Mouse (Mus musculus): Measurements from ENCODE around the gene Lrrk1. TPM values are rescaled to one million over a fixed set of nuclear protein-coding genes. Genes with fewer than 3 reads are reported as not detected.

The Lrrk1 gene
- polyA plus RNA-seq, 1 experiment from 2014 or later, result 3.0 TPM

DNA sequence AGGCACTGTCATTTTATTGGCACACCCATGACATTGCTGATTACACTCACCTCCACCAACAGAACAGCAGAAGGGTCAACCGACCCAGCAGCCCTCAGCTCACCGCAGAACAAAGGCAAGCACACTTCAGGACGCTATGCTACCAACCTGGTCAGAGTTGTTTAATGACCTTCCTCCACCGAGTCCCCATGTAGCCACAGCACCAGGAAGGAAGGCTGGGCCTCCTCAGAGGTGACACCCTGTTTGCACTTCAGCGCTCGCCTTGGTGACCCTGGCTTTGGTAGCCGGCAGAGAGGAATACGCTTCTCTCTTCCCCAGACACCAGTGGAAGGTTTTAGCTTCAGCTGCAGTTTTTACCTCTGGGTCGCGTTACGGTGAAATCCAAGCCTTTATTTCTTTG is 38.5 kb downstream of the Lrrk1 start:
- peaks cover 3% of the 10 kb centered on the region; the same call in 1 of the 2 replicates for H3K4me1 ChIP-seq (ENCODE audit: insufficient read depth)
- H3K27me3 ChIP-seq (ENCODE audit: insufficient read depth, low read length), result no peaks in the 10 kb centered on the region
- no peak overlapping the region for H3K27ac ChIP-seq (ENCODE audit: low read depth)
- no peak overlapping the region for H3K4me3 ChIP-seq (ENCODE audit: low read depth, low read length)
- no peaks in the 10 kb centered on the region for H3K36me3 ChIP-seq (replicated peaks; ENCODE audit: insufficient read depth, low read length)
- no peak for TF ChIP-seq CTCF (IDR thresholded peaks at IDR 0.05; ENCODE audit: low read depth)
- TF ChIP-seq EP300 (IDR thresholded peaks at IDR 0.05; ENCODE audit: low read depth), result no peak
- no peak overlapping the region for H3K4me2 ChIP-seq (ENCODE audit: low read depth, low read length)
- no peak overlapping the region for H3K9ac ChIP-seq (replicated peaks)
- DNase-seq (no peak), ATAC-seq (no peak)
- H3K9me3 ChIP-seq (ENCODE audit: low read length), result no peaks in the 10 kb centered on the region
- 75% methylated on average over 11 of the region's 11 CpGs for WGBS (ENCODE audit: insufficient replicate concordance)

DNA sequence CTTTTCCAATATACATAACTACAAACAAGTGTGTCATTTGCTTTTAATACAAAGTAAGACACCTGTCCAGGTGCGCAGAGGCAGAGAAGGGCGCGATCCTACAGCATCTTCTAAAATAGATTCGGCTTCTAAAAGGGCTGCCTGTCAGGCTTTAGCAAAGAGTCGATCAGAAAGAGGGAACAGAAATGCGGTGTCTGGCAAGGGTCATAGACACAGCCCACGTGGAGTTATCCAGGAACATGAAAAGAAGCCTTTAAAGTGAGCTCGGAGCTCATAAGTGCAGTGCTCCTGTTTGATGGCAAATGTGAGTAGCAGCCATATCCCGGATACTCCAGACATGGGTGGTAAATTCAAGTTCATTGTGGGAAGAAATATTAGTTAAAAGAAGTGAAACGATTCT is 39.6 kb downstream of the Lrrk1 start:
- DNase-seq, result no peak
- Histone ChIP-seq H3K4me2 (ENCODE audit: low read depth, low read length) (no peak overlapping the region), H3K36me3 (replicated peaks; ENCODE audit: insufficient read depth, low read length) (no peaks in the 10 kb centered on the region), H3K9ac (replicated peaks) (no peak overlapping the region), H3K27me3 (ENCODE audit: insufficient read depth, low read length) (no peaks in the 10 kb centered on the region), H3K4me3 (ENCODE audit: low read depth, low read length) (no peak overlapping the region), H3K9me3 (ENCODE audit: low read length) (no peaks in the 10 kb centered on the region), H3K4me1 (ENCODE audit: insufficient read depth) (peaks cover 3% of the 10 kb centered on the region; the same call in 1 of the 2 replicates), H3K27ac (ENCODE audit: low read depth) (no peak overlapping the region)
- ATAC-seq, result no peak
- no peak for TF ChIP-seq CTCF (IDR thresholded peaks at IDR 0.05; ENCODE audit: low read depth)
- TF ChIP-seq EP300 (IDR thresholded peaks at IDR 0.05; ENCODE audit: low read depth), result no peak
- 82% methylated on average over 10 of the region's 10 CpGs for WGBS (ENCODE audit: insufficient replicate concordance)

GRCm38 (mm10) chr7:66346959-66347663 is 41.0 kb downstream of the Lrrk1 start:
- H3K4me2 ChIP-seq (ENCODE audit: low read depth, low read length), result no peak overlapping the region; the same call in 1 of the 2 replicates
- peaks cover 6% of the 10 kb centered on the region; the same call in 1 of the 2 replicates for H3K4me1 ChIP-seq (ENCODE audit: insufficient read depth)
- WGBS (ENCODE audit: insufficient replicate concordance), result 64% methylated on average over 9 of the region's 9 CpGs
- no peaks in the 10 kb centered on the region for H3K9me3 ChIP-seq (ENCODE audit: low read length)
- no peak overlapping the region for H3K9ac ChIP-seq (replicated peaks)
- ATAC-seq (peak; percentile 66), DNase-seq (no peak)
- H3K27me3 ChIP-seq (ENCODE audit: insufficient read depth, low read length), result no peaks in the 10 kb centered on the region
- H3K36me3 ChIP-seq (replicated peaks; ENCODE audit: insufficient read depth, low read length), result no peaks in the 10 kb centered on the region
- H3K27ac ChIP-seq (ENCODE audit: low read depth), result no peak overlapping the region
- H3K4me3 ChIP-seq (ENCODE audit: low read depth, low read length), result no peak overlapping the region
- no peak for TF ChIP-seq EP300 (IDR thresholded peaks at IDR 0.05; ENCODE audit: low read depth)
- TF ChIP-seq CTCF (IDR thresholded peaks at IDR 0.05; ENCODE audit: low read depth), result no peak

GRCm38 (mm10) chr7:66343307-66343706 is 44.8 kb downstream of the Lrrk1 start:
- TF ChIP-seq CTCF (IDR thresholded peaks at IDR 0.05; ENCODE audit: low read depth), result no peak
- no peak for TF ChIP-seq EP300 (IDR thresholded peaks at IDR 0.05; ENCODE audit: low read depth)
- Histone ChIP-seq H3K27ac (ENCODE audit: low read depth) (no peak overlapping the region), H3K9me3 (ENCODE audit: low read length) (no peaks in the 10 kb centered on the region), H3K36me3 (replicated peaks; ENCODE audit: insufficient read depth, low read length) (no peaks in the 10 kb centered on the region), H3K4me1 (ENCODE audit: insufficient read depth) (peaks cover 6% of the 10 kb centered on the region; the same call in 1 of the 2 replicates), H3K27me3 (ENCODE audit: insufficient read depth, low read length) (no peaks in the 10 kb centered on the region), H3K4me2 (ENCODE audit: low read depth, low read length) (no peak overlapping the region), H3K9ac (replicated peaks) (no peak overlapping the region), H3K4me3 (ENCODE audit: low read depth, low read length) (no peak overlapping the region)
- 78% methylated on average over 5 of the region's 5 CpGs for WGBS (ENCODE audit: insufficient replicate concordance)
- DNase-seq, result no peak
- no peak for ATAC-seq

DNA sequence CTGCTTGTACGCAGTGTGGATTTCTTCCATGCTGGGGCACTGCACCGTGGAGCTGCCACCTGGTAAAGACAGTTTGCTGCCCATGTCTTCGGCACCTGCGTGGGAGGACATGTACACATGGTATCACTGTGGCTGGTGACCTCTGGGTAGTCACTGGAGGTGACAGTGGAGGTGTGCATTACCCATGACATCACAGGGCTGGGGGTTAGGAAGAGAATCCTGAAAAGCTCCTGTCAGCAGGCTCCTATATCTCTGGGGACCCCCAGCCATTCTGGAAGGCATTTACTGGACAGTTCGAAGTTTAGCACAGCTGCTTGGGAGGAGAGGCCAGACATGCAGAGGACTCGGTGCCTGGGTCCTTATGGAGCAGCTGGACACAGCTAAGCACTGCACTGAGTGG is 45.3 kb downstream of the Lrrk1 start:
- Histone ChIP-seq H3K9me3 (ENCODE audit: low read length) (no peaks in the 10 kb centered on the region), H3K27ac (ENCODE audit: low read depth) (no peak overlapping the region), H3K4me1 (ENCODE audit: insufficient read depth) (peaks cover 6% of the 10 kb centered on the region; the same call in 1 of the 2 replicates), H3K36me3 (replicated peaks; ENCODE audit: insufficient read depth, low read length) (no peaks in the 10 kb centered on the region), H3K4me3 (ENCODE audit: low read depth, low read length) (no peak overlapping the region), H3K9ac (replicated peaks) (no peak overlapping the region), H3K27me3 (ENCODE audit: insufficient read depth, low read length) (no peaks in the 10 kb centered on the region), H3K4me2 (ENCODE audit: low read depth, low read length) (no peak overlapping the region)
- 71% methylated on average over 6 of the region's 6 CpGs for WGBS (ENCODE audit: insufficient replicate concordance)
- DNase-seq, result no peak
- ATAC-seq, result 0 out of 2 replicates have a peak, but pooled peaks have one; percentile 40
- no peak for TF ChIP-seq EP300 (IDR thresholded peaks at IDR 0.05; ENCODE audit: low read depth)
- TF ChIP-seq CTCF (IDR thresholded peaks at IDR 0.05; ENCODE audit: low read depth), result no peak

DNA sequence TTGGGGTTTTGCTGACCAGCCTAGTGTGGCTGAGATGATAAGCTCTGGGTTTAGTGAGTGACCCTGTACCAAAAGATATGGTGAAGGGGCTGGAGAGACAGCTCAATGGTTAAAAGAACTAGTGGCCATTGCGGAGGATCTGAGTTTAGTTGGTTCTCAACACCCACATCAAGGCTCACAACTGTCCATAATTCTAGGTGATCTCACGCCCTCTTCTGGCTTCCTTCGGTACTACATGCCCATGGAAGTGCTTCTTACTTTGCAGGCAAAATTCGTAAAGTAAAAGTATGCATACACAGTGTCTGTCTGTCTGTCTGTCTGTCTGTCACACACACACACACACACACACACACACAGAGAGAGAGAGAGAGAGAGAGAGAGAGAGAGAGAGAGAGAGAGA is 45.8 kb downstream of the Lrrk1 start:
- H3K4me1 ChIP-seq (ENCODE audit: insufficient read depth), result peaks cover 6% of the 10 kb centered on the region; the same call in 1 of the 2 replicates
- H3K9ac ChIP-seq (replicated peaks), result no peak overlapping the region
- H3K4me3 ChIP-seq (ENCODE audit: low read depth, low read length), result no peak overlapping the region
- DNase-seq, result peak; percentile 79
- H3K4me2 ChIP-seq (ENCODE audit: low read depth, low read length), result no peak overlapping the region
- no peaks in the 10 kb centered on the region for H3K9me3 ChIP-seq (ENCODE audit: low read length)
- H3K36me3 ChIP-seq (replicated peaks; ENCODE audit: insufficient read depth, low read length), result no peaks in the 10 kb centered on the region
- H3K27me3 ChIP-seq (ENCODE audit: insufficient read depth, low read length), result no peaks in the 10 kb centered on the region
- no peak overlapping the region for H3K27ac ChIP-seq (ENCODE audit: low read depth)
- WGBS (ENCODE audit: insufficient replicate concordance), result 34% methylated on average over 4 of the region's 4 CpGs
- TF ChIP-seq EP300 (IDR thresholded peaks at IDR 0.05; ENCODE audit: low read depth) (no peak), CTCF (IDR thresholded peaks at IDR 0.05; ENCODE audit: low read depth) (peak; percentile 88)
- ATAC-seq, result peak; percentile 59

All from liver, postnatal 0 days (tissue).